Comparison of ENCODE assay signal across 10 mouse cellular contexts in genomic region chr7:46218415-46218814, GRCm38 (mm10). TPM values are rescaled to one million over a fixed set of nuclear protein-coding genes. Genes with fewer than 3 reads are reported as not detected.
DNase-seq lines count a peak whose midpoint lies in the region; ATAC-seq and TF ChIP-seq lines count a peak whose summit lies in the region.
"Had no signal": no experiment of that assay in that cellular context is flagged by ENCODE, and none has a peak within 500 bp of the region (broad histone marks: within the 10 kb centered on the region; RNA-seq: fewer than 3 reads in every experiment).

No protein-coding gene starts in this region.

- no peaks in the 10 kb centered on the region for H3K9me3 ChIP-seq in heart, embryonic 11.5 days (replicated peaks; ENCODE audit: control insufficient read depth, low read length)
- no peaks in the 10 kb centered on the region for H3K9me3 ChIP-seq in intestine, postnatal 0 days (ENCODE audit: control insufficient read depth)
- H3K9me3 ChIP-seq in midbrain, postnatal 0 days (ENCODE audit: low read length) = no peaks in the 10 kb centered on the region
- H3K9me3 ChIP-seq: heart, embryonic 13.5 days had no signal

- no peak for DNase-seq in heart, adult 9 months (ENCODE audit: low spot score in 2 of 2)
- peak; percentile 71 for DNase-seq in embryo, embryonic 10 days (ENCODE audit: low spot score)
- DNase-seq in midbrain, postnatal 0 days (ENCODE audit: low spot score) = no peak
- DNase-seq in urinary bladder, postnatal 10 days (ENCODE audit: low spot score) = no peak
- no peak for DNase-seq in spleen, postnatal 36 days (ENCODE audit: low spot score in 2 of 2)
- DNase-seq in ovary, postnatal 36 days (ENCODE audit: low spot score) = no peak

- no peaks in the 10 kb centered on the region for H3K4me1 ChIP-seq in heart, embryonic 11.5 days (ENCODE audit: control insufficient read depth, insufficient read depth, low read length)
- no peaks in the 10 kb centered on the region for H3K4me1 ChIP-seq in intestine, postnatal 0 days (replicated peaks; ENCODE audit: control insufficient read depth, insufficient read depth, low read length)
- no peaks in the 10 kb centered on the region for H3K4me1 ChIP-seq in midbrain, postnatal 0 days (ENCODE audit: insufficient read depth, low read length)
- H3K4me1 ChIP-seq: heart, embryonic 13.5 days had no signal

- no peak for TF ChIP-seq CTCF in intestine, postnatal 0 days (IDR thresholded peaks at IDR 0.05; ENCODE audit: low read depth)
- no peak for TF ChIP-seq CTCF in midbrain, postnatal 0 days (IDR thresholded peaks at IDR 0.05)

- H3K27me3 ChIP-seq in heart, embryonic 11.5 days (ENCODE audit: control insufficient read depth, insufficient read depth, low read length) = peaks cover 12% of the 10 kb centered on the region
- no peaks in the 10 kb centered on the region for H3K27me3 ChIP-seq in intestine, postnatal 0 days (replicated peaks; ENCODE audit: control insufficient read depth, insufficient read depth, low read length)
- no peaks in the 10 kb centered on the region for H3K27me3 ChIP-seq in midbrain, postnatal 0 days (ENCODE audit: insufficient read depth, low read length)

- H3K9ac ChIP-seq in heart, embryonic 11.5 days (ENCODE audit: low read depth, low read length) = no peak overlapping the region
- H3K9ac ChIP-seq in intestine, postnatal 0 days (ENCODE audit: low read depth, low read length) = no peak overlapping the region
- H3K9ac ChIP-seq in midbrain, postnatal 0 days (replicated peaks; ENCODE audit: low read length, poor library complexity, severe bottlenecking) = no peak overlapping the region
- H3K9ac ChIP-seq: heart, embryonic 13.5 days had no signal

- no peak overlapping the region for H3K27ac ChIP-seq in heart, embryonic 11.5 days (ENCODE audit: low read depth, low read length)
- no peak overlapping the region for H3K27ac ChIP-seq in intestine, postnatal 0 days (ENCODE audit: low read depth, low read length)
- no peak overlapping the region for H3K27ac ChIP-seq in midbrain, postnatal 0 days (ENCODE audit: low read depth, low read length)
- H3K27ac ChIP-seq: heart, embryonic 13.5 days had no signal

- ATAC-seq in heart, embryonic 11.5 days (replicated peaks; ENCODE audit: insufficient number of reproducible peaks, low FRiP score, low TSS enrichment) = peak; percentile 55; the same call in 1 of the 2 replicates
- ATAC-seq in intestine, postnatal 0 days = peak; percentile 69
- peak; percentile 59; the same call in 1 of the 2 replicates for ATAC-seq in midbrain, postnatal 0 days (ENCODE audit: low FRiP score)

- no peak overlapping the region for H3K4me3 ChIP-seq in heart, embryonic 11.5 days (ENCODE audit: low read depth, low read length)
- H3K4me3 ChIP-seq in intestine, postnatal 0 days (ENCODE audit: low read depth, low read length) = no peak overlapping the region
- no peak overlapping the region for H3K4me3 ChIP-seq in midbrain, postnatal 0 days (ENCODE audit: low read depth, low read length)
- H3K4me3 ChIP-seq: heart, embryonic 13.5 days had no signal

- 13% methylated on average over 11 of the region's 11 CpGs for WGBS in heart, embryonic 11.5 days (ENCODE audit: insufficient replicate concordance)
- WGBS in intestine, postnatal 0 days = 13% methylated on average over 11 of the region's 11 CpGs
- WGBS in midbrain, postnatal 0 days = 13% methylated on average over 11 of the region's 11 CpGs

- no peak overlapping the region; the same call in 1 of the 2 replicates for H3K4me2 ChIP-seq in heart, embryonic 11.5 days
- H3K4me2 ChIP-seq in intestine, postnatal 0 days (replicated peaks; ENCODE audit: low read depth) = no peak overlapping the region
- no peak overlapping the region for H3K4me2 ChIP-seq in midbrain, postnatal 0 days (ENCODE audit: low read depth, low read length, poor library complexity, severe bottlenecking)
- H3K4me2 ChIP-seq: heart, embryonic 13.5 days had no signal

- no peaks in the 10 kb centered on the region for H3K36me3 ChIP-seq in heart, embryonic 11.5 days (ENCODE audit: control insufficient read depth, insufficient read depth, low read length)
- peaks cover 49% of the 10 kb centered on the region for H3K36me3 ChIP-seq in intestine, postnatal 0 days (ENCODE audit: control insufficient read depth, insufficient read depth)
- H3K36me3 ChIP-seq in midbrain, postnatal 0 days (ENCODE audit: insufficient read depth, low read length) = no peaks in the 10 kb centered on the region
- H3K36me3 ChIP-seq: heart, embryonic 13.5 days had no signal

RNA-seq across cellular contexts. Expression of gene Ush1c, which starts 19.9 kb away (rescaled TPM):
- 1.7 and 2.0 TPM in 2 replicates for polyA plus RNA-seq in heart, embryonic 11.5 days (2014; fragmentation: Nextera tagmentation; extraction: Ambion mirVana)
- polyA plus RNA-seq in intestine, postnatal 0 days (2015; fragmentation: Nextera tagmentation; extraction: Ambion mirVana) = 132 and 142 TPM in 2 replicates
- total RNA-seq in midbrain, postnatal 0 days (2014; rRNA removed) = 0.44 and 0.85 TPM in 2 replicates
- polyA plus RNA-seq in midbrain, postnatal 0 days (2015; fragmentation: Nextera tagmentation; extraction: Ambion mirVana) = 1.7 and 1.8 TPM in 2 replicates
- polyA plus RNA-seq: spleen, adult 2 months had no signal

RNA-seq across cellular contexts. Expression of gene Otog, which starts 22.4 kb away (rescaled TPM):
- polyA plus RNA-seq in heart, embryonic 11.5 days (2014; fragmentation: Nextera tagmentation; extraction: Ambion mirVana) = not detected in 2 replicates
- polyA plus RNA-seq in intestine, postnatal 0 days (2015; fragmentation: Nextera tagmentation; extraction: Ambion mirVana) = not detected in 2 replicates
- total RNA-seq in midbrain, postnatal 0 days (2014; rRNA removed) = 0.11 and 0.28 TPM in 2 replicates
- 0.01 and 0.07 TPM in 2 replicates for polyA plus RNA-seq in midbrain, postnatal 0 days (2015; fragmentation: Nextera tagmentation; extraction: Ambion mirVana)
- polyA plus RNA-seq: spleen, adult 2 months had no signal

RNA-seq across cellular contexts. Expression of gene Abcc8, which starts 38.6 kb away (rescaled TPM):
- polyA plus RNA-seq in heart, embryonic 11.5 days (2014; fragmentation: Nextera tagmentation; extraction: Ambion mirVana) = 4.8 and 6.8 TPM in 2 replicates
- 0.95 and 1.8 TPM in 2 replicates for polyA plus RNA-seq in intestine, postnatal 0 days (2015; fragmentation: Nextera tagmentation; extraction: Ambion mirVana)
- 13.1 and 18.7 TPM in 2 replicates for total RNA-seq in midbrain, postnatal 0 days (2014; rRNA removed)
- polyA plus RNA-seq in midbrain, postnatal 0 days (2015; fragmentation: Nextera tagmentation; extraction: Ambion mirVana) = 7.2 and 9.6 TPM in 2 replicates

Comparison
In these comparisons a context has a peak if more than half of its experiments do, and no peak if none do; other contexts are left out.
1. RNA of gene Ush1c, which starts 19.9 kb away (polyA plus RNA-seq): 132 to 142 TPM in intestine, postnatal 0 days; 1.7 to 2.0 TPM in heart, embryonic 11.5 days and 1.7 to 1.8 TPM in midbrain, postnatal 0 days; every median in the first group is over 10 times any median in the second.
2. Peak in every context shown above with its lines, with median percentiles within 50 percentile points of each other: ATAC-seq.